ENCODE assay signal across 21 mouse cellular contexts in the genomic region with DNA sequence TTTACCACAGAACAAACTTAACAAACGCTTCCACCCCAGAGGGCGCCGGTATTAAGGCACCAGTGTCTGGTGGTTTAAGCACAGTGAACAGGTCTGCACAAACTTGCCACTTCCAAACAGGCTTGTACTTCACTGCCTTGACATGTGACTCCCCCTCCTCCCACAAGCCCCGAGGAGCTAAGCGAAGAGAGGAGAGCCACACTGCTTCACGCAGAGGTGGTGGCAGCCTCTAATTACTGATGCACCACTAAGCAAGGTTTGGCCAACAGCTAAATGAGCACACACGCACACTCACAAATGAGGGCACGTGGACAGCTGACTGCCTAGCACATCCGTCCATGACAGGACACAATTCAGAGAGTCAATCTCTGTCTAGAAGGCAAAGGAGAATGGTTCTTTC.
A peak's percentile ranks its signal among the peaks of the same experiment; 100 is the strongest.
DNase-seq lines count a peak whose midpoint lies in the region; ATAC-seq and TF ChIP-seq lines count a peak whose summit lies in the region.
"Had no signal": no experiment of that assay in that cellular context is flagged by ENCODE, and none has a peak within 500 bp of the region (broad histone marks: within the 10 kb centered on the region; RNA-seq: fewer than 3 reads in every experiment).

No protein-coding gene starts in this region.

- H3K9me3 ChIP-seq in forebrain, embryonic 11.5 days (ENCODE audit: control insufficient read depth, low read length) = no peaks in the 10 kb centered on the region
- H3K9me3 ChIP-seq in forebrain, postnatal 0 days (ENCODE audit: low read length) = no peaks in the 10 kb centered on the region
- H3K9me3 ChIP-seq in midbrain, embryonic 13.5 days = no peaks in the 10 kb centered on the region
- H3K9me3 ChIP-seq in midbrain, embryonic 16.5 days (replicated peaks; ENCODE audit: control insufficient read depth, low read length, poor library complexity, severe bottlenecking) = no peaks in the 10 kb centered on the region
- H3K9me3 ChIP-seq: heart, embryonic 10.5 days; hindbrain, embryonic 12.5 days; intestine, embryonic 15.5 days; limb, embryonic 13.5 days; lung, embryonic 15.5 days; stomach, embryonic 15.5 days had no signal

- 0 out of 2 replicates have a peak, but pooled peaks cover 4% of the 10 kb centered on the region for H3K4me1 ChIP-seq in forebrain, embryonic 11.5 days (replicated peaks; ENCODE audit: control insufficient read depth, insufficient read depth, low read length)
- H3K4me1 ChIP-seq in forebrain, postnatal 0 days (ENCODE audit: insufficient read depth) = no peaks in the 10 kb centered on the region
- H3K4me1 ChIP-seq in midbrain, embryonic 13.5 days (replicated peaks) = peaks cover 17% of the 10 kb centered on the region; the same call in 1 of the 2 replicates
- H3K4me1 ChIP-seq in midbrain, embryonic 16.5 days (ENCODE audit: control insufficient read depth, insufficient read depth, low read length) = no peaks in the 10 kb centered on the region; the same call in 1 of the 2 replicates
- H3K4me1 ChIP-seq: heart, embryonic 10.5 days; lung, embryonic 15.5 days had no signal

- DNase-seq in forebrain, embryonic 11.5 days (ENCODE audit: low spot score) = no peak
- DNase-seq in forebrain, postnatal 0 days = no peak
- peak; percentile 33 for DNase-seq in ZHBTc4 (ENCODE audit: low read depth, low spot score)
- peak; percentile 80 for DNase-seq in retina, embryonic 14.5 days (ENCODE audit: low spot score)
- no peak for DNase-seq in gastrocnemius, postnatal 10 days
- DNase-seq: adrenal gland, postnatal 10 days; B cell, adult 2 months; cerebellum, postnatal 36 days; lung, postnatal 4 days had no signal

- H3K9ac ChIP-seq in forebrain, embryonic 11.5 days (ENCODE audit: low read length) = no peak overlapping the region
- no peak overlapping the region for H3K9ac ChIP-seq in forebrain, postnatal 0 days
- no peak overlapping the region for H3K9ac ChIP-seq in midbrain, embryonic 13.5 days (replicated peaks)
- H3K9ac ChIP-seq in midbrain, embryonic 16.5 days (ENCODE audit: low read depth, low read length) = no peak overlapping the region
- H3K9ac ChIP-seq: hindbrain, embryonic 12.5 days; intestine, embryonic 15.5 days; limb, embryonic 13.5 days; liver, embryonic 14.5 days; lung, embryonic 15.5 days; stomach, embryonic 15.5 days had no signal

- H3K36me3 ChIP-seq in forebrain, embryonic 11.5 days (ENCODE audit: control insufficient read depth, insufficient read depth, low read length) = no peaks in the 10 kb centered on the region
- H3K36me3 ChIP-seq in forebrain, postnatal 0 days (ENCODE audit: insufficient read depth) = no peaks in the 10 kb centered on the region
- no peaks in the 10 kb centered on the region for H3K36me3 ChIP-seq in midbrain, embryonic 13.5 days
- no peaks in the 10 kb centered on the region for H3K36me3 ChIP-seq in midbrain, embryonic 16.5 days (ENCODE audit: control insufficient read depth, insufficient read depth, low read length)
- H3K36me3 ChIP-seq: heart, embryonic 10.5 days; hindbrain, embryonic 12.5 days; intestine, embryonic 15.5 days; limb, embryonic 13.5 days; lung, embryonic 15.5 days; stomach, embryonic 15.5 days had no signal

- peak; percentile 55; the same call in 1 of the 2 replicates for ATAC-seq in forebrain, embryonic 11.5 days (replicated peaks; ENCODE audit: low FRiP score)
- ATAC-seq in forebrain, postnatal 0 days = no peak
- ATAC-seq in midbrain, embryonic 13.5 days = no peak
- no peak for ATAC-seq in midbrain, embryonic 16.5 days
- ATAC-seq: activated CD4-positive, CD25-positive, alpha-beta regulatory T cell, adult 4 months; intestine, embryonic 15.5 days had no signal

- 0 out of 2 replicates have a peak, but pooled peaks cover 2% of the 10 kb centered on the region for H3K27me3 ChIP-seq in forebrain, embryonic 11.5 days (ENCODE audit: control insufficient read depth, insufficient read depth, low read length)
- H3K27me3 ChIP-seq in forebrain, postnatal 0 days (ENCODE audit: insufficient read depth, low read length) = no peaks in the 10 kb centered on the region
- H3K27me3 ChIP-seq in midbrain, embryonic 13.5 days = no peaks in the 10 kb centered on the region
- no peaks in the 10 kb centered on the region for H3K27me3 ChIP-seq in midbrain, embryonic 16.5 days (ENCODE audit: control insufficient read depth, insufficient read depth, low read depth, low read length)
- H3K27me3 ChIP-seq: hindbrain, embryonic 12.5 days; intestine, embryonic 15.5 days; limb, embryonic 13.5 days; lung, embryonic 15.5 days; stomach, embryonic 15.5 days had no signal

- no peak for TF ChIP-seq CTCF in forebrain, postnatal 0 days (IDR thresholded peaks at IDR 0.05; ENCODE audit: low read depth)

- H3K4me3 ChIP-seq in forebrain, embryonic 11.5 days (ENCODE audit: low read depth, low read length) = no peak overlapping the region
- H3K4me3 ChIP-seq in forebrain, postnatal 0 days (ENCODE audit: low read depth, low read length) = no peak overlapping the region
- H3K4me3 ChIP-seq in midbrain, embryonic 13.5 days (replicated peaks) = no peak overlapping the region
- H3K4me3 ChIP-seq in midbrain, embryonic 16.5 days (ENCODE audit: low read depth, low read length) = no peak overlapping the region
- H3K4me3 ChIP-seq: erythroblast, embryonic 14.5 days; heart, embryonic 10.5 days; hindbrain, embryonic 12.5 days; intestine, embryonic 15.5 days; limb, embryonic 13.5 days; lung, embryonic 15.5 days; myocyte; stomach, embryonic 15.5 days had no signal

- no peak overlapping the region for H3K4me2 ChIP-seq in forebrain, embryonic 11.5 days (ENCODE audit: low read depth, low read length, severe bottlenecking)
- no peak overlapping the region for H3K4me2 ChIP-seq in forebrain, postnatal 0 days (ENCODE audit: low read depth)
- no peak overlapping the region for H3K4me2 ChIP-seq in midbrain, embryonic 13.5 days (replicated peaks)
- no peak overlapping the region for H3K4me2 ChIP-seq in midbrain, embryonic 16.5 days (ENCODE audit: low read length)
- H3K4me2 ChIP-seq: hindbrain, embryonic 12.5 days; intestine, embryonic 15.5 days; limb, embryonic 13.5 days; lung, embryonic 15.5 days; stomach, embryonic 15.5 days had no signal

- no peak overlapping the region for H3K27ac ChIP-seq in forebrain, embryonic 11.5 days (ENCODE audit: low read depth, low read length)
- no peak overlapping the region for H3K27ac ChIP-seq in forebrain, postnatal 0 days (ENCODE audit: low read depth, low read length)
- 0 out of 2 replicates have a peak overlapping the region, but pooled peaks have one; percentile 21 for H3K27ac ChIP-seq in midbrain, embryonic 13.5 days
- no peak overlapping the region for H3K27ac ChIP-seq in midbrain, embryonic 16.5 days (ENCODE audit: low read length)
- H3K27ac ChIP-seq: heart, embryonic 10.5 days; hindbrain, embryonic 12.5 days; intestine, embryonic 15.5 days; limb, embryonic 13.5 days; liver, embryonic 14.5 days; lung, embryonic 15.5 days; stomach, embryonic 15.5 days had no signal

- WGBS in forebrain, embryonic 11.5 days = 45% methylated on average over 9 of the region's 9 CpGs
- 31% methylated on average over 9 of the region's 9 CpGs for WGBS in forebrain, postnatal 0 days
- WGBS in midbrain, embryonic 13.5 days = 45% methylated on average over 9 of the region's 9 CpGs
- WGBS in midbrain, embryonic 16.5 days = 52% methylated on average over 9 of the region's 9 CpGs

Comparison
In these comparisons a context has a peak if more than half of its experiments do, and no peak if none do; other contexts are left out.
1. DNase-seq: peak in ZHBTc4 (single experiment) and retina, embryonic 14.5 days (single experiment); none in forebrain, embryonic 11.5 days (single experiment), forebrain, postnatal 0 days (single experiment) and gastrocnemius, postnatal 10 days (single experiment).